Mouse (Mus musculus): ENCODE data around the gene Xirp1.

- TF ChIP-seq CTCF (IDR thresholded peaks at IDR 0.05; ENCODE audit: extremely low read depth, insufficient read length, insufficient replicate concordance, low read depth, low read length) (no peak), POLR2A (IDR thresholded peaks at IDR 0.05; ENCODE audit: low read depth, low read length) (no peak)
Measured at GRCm38 (mm10) chr9:119985881-119986574, 37.4 kb downstream of the Xirp1 start.
